Mouse (Mus musculus): ENCODE measurements at regions not wholly inside any gene's neighbourhood (a gene's known extent, or its start where the extent isn't known, plus 50 kb on each side); places are given as distances from the start of the nearest gene placed in this dataset.

DNA sequence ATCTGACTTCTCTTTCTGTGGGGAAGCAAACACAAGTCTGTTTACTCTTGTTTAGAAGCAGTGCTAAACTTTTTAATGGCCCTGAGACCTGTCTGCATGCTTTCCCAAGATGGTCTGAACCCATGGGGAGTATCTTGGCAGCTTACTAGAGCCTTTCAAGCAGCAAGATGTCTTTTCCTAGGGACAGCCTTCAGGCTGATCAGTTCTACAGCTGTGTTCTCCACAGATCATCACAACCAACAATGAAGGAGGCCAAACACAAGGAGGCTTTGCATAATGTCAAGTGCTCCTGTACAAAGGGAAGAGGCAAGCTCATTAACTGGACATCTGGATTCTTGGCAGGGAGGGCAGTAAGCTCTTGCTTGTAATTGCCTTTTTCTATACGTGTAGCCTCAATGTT is 641.0 kb downstream of the Nedd1 start:
- TF ChIP-seq CTCF (IDR thresholded peaks at IDR 0.05; ENCODE audit: borderline replicate concordance, insufficient read depth, low read length) (no peak), POLR2A (IDR thresholded peaks at IDR 0.05; ENCODE audit: low read depth, low read length) (no peak)
- Histone ChIP-seq H3K27ac (ENCODE audit: insufficient read depth, low read length) (no peak overlapping the region), H3K4me1 (ENCODE audit: control insufficient read depth, insufficient read depth, low read length) (no peaks in the 10 kb centered on the region)

DNA sequence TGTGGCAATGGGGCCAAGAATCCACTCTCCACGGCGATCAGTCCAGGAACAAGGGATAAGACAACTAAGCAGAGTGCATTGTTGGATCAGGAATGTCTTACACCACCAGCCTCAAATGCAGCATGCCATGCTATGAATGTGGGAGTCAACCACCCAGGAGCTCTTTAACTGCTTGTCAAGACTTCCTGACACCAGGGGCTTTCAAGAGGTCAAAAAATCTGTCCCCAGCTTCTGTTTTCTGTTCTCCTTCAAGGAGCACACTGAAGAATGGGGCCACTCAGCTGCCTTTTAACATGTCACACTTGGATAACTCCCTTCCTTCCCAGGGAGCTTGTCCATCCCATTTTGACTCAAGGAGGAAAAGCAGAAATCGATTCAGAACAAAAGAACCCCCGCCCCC is 642.8 kb downstream of the Nedd1 start:
- no peak overlapping the region for H3K27ac ChIP-seq (ENCODE audit: insufficient read depth, low read length)
- H3K4me3 ChIP-seq (ENCODE audit: insufficient read depth, low read length), result no peak overlapping the region
- H3K4me1 ChIP-seq (ENCODE audit: control insufficient read depth, insufficient read depth, low read length), result peaks cover 3% of the 10 kb centered on the region; the same call in 1 of the 2 replicates
- TF ChIP-seq CTCF (IDR thresholded peaks at IDR 0.05; ENCODE audit: borderline replicate concordance, insufficient read depth, low read length) (no peak), POLR2A (IDR thresholded peaks at IDR 0.05; ENCODE audit: low read depth, low read length) (no peak)

More for the DNA sequence above, 641.0 kb downstream of the Nedd1 start:
- H3K4me3 ChIP-seq (ENCODE audit: insufficient read depth, low read length), result no peak overlapping the region

GRCm38 (mm10) chr10:92077291-92077690 is 644.9 kb downstream of the Nedd1 start:
- Histone ChIP-seq H3K27ac (ENCODE audit: insufficient read depth, low read length) (no peak overlapping the region), H3K4me1 (ENCODE audit: control insufficient read depth, insufficient read depth, low read length) (peaks cover 7% of the 10 kb centered on the region), H3K4me3 (ENCODE audit: insufficient read depth, low read length) (no peak overlapping the region)
- TF ChIP-seq CTCF (IDR thresholded peaks at IDR 0.05; ENCODE audit: borderline replicate concordance, insufficient read depth, low read length) (no peak), POLR2A (IDR thresholded peaks at IDR 0.05; ENCODE audit: low read depth, low read length) (no peak)

- H3K4me1 ChIP-seq (ENCODE audit: control insufficient read depth, insufficient read depth, low read length), result peaks cover 7% of the 10 kb centered on the region
- no peak overlapping the region for H3K27ac ChIP-seq (ENCODE audit: insufficient read depth, low read length)
- TF ChIP-seq CTCF (IDR thresholded peaks at IDR 0.05; ENCODE audit: borderline replicate concordance, insufficient read depth, low read length) (no peak), POLR2A (IDR thresholded peaks at IDR 0.05; ENCODE audit: low read depth, low read length) (no peak)
- no peak overlapping the region for H3K4me3 ChIP-seq (ENCODE audit: insufficient read depth, low read length)
These were observed 645.5 kb downstream of the Nedd1 start for GRCm38 (mm10) chr10:92076754-92077153.

- no peak overlapping the region for H3K4me3 ChIP-seq (ENCODE audit: insufficient read depth, low read length)
- no peak overlapping the region for H3K27ac ChIP-seq (ENCODE audit: insufficient read depth, low read length)
- TF ChIP-seq CTCF (IDR thresholded peaks at IDR 0.05; ENCODE audit: borderline replicate concordance, insufficient read depth, low read length), result no peak
- TF ChIP-seq POLR2A (IDR thresholded peaks at IDR 0.05; ENCODE audit: low read depth, low read length), result no peak
- peaks cover 7% of the 10 kb centered on the region for H3K4me1 ChIP-seq (ENCODE audit: control insufficient read depth, insufficient read depth, low read length)
These were observed 646.8 kb downstream of the Nedd1 start for GRCm38 (mm10) chr10:92075469-92075868.

GRCm38 (mm10) chr10:92074698-92075394 is 647.4 kb downstream of the Nedd1 start:
- H3K4me1 ChIP-seq (ENCODE audit: control insufficient read depth, insufficient read depth, low read length), result peaks cover 7% of the 10 kb centered on the region
- H3K4me3 ChIP-seq (ENCODE audit: insufficient read depth, low read length), result no peak overlapping the region
- no peak for TF ChIP-seq CTCF (IDR thresholded peaks at IDR 0.05; ENCODE audit: borderline replicate concordance, insufficient read depth, low read length)
- no peak for TF ChIP-seq POLR2A (IDR thresholded peaks at IDR 0.05; ENCODE audit: low read depth, low read length)
- H3K27ac ChIP-seq (ENCODE audit: insufficient read depth, low read length), result no peak overlapping the region

- H3K4me3 ChIP-seq (ENCODE audit: insufficient read depth, low read length), result no peak overlapping the region
- peaks cover 7% of the 10 kb centered on the region for H3K4me1 ChIP-seq (ENCODE audit: control insufficient read depth, insufficient read depth, low read length)
- TF ChIP-seq POLR2A (IDR thresholded peaks at IDR 0.05; ENCODE audit: low read depth, low read length) (no peak), CTCF (IDR thresholded peaks at IDR 0.05; ENCODE audit: borderline replicate concordance, insufficient read depth, low read length) (no peak)
- H3K27ac ChIP-seq (ENCODE audit: insufficient read depth, low read length), result peak overlapping the region; percentile 83; the same call in 1 of the 2 replicates
These were observed 648.3 kb downstream of the Nedd1 start for GRCm38 (mm10) chr10:92073873-92074390.

GRCm38 (mm10) chr10:92044783-92045182 is 677.4 kb downstream of the Nedd1 start:
- Histone ChIP-seq H3K4me1 (ENCODE audit: control insufficient read depth, insufficient read depth, low read length) (no peaks in the 10 kb centered on the region), H3K4me3 (ENCODE audit: insufficient read depth, low read length) (no peak overlapping the region), H3K27ac (ENCODE audit: insufficient read depth, low read length) (no peak overlapping the region)
- TF ChIP-seq CTCF (IDR thresholded peaks at IDR 0.05; ENCODE audit: borderline replicate concordance, insufficient read depth, low read length) (no peak), POLR2A (IDR thresholded peaks at IDR 0.05; ENCODE audit: low read depth, low read length) (no peak)

- Histone ChIP-seq H3K4me3 (ENCODE audit: insufficient read depth, low read length) (no peak overlapping the region), H3K27ac (ENCODE audit: insufficient read depth, low read length) (no peak overlapping the region), H3K4me1 (ENCODE audit: control insufficient read depth, insufficient read depth, low read length) (no peaks in the 10 kb centered on the region)
- no peak for TF ChIP-seq CTCF (IDR thresholded peaks at IDR 0.05; ENCODE audit: borderline replicate concordance, insufficient read depth, low read length)
- TF ChIP-seq POLR2A (IDR thresholded peaks at IDR 0.05; ENCODE audit: low read depth, low read length), result no peak
These were observed 686.0 kb downstream of the Nedd1 start for GRCm38 (mm10) chr10:92036176-92036575.

- no peaks in the 10 kb centered on the region for H3K4me1 ChIP-seq (ENCODE audit: control insufficient read depth, insufficient read depth, low read length)
- H3K4me3 ChIP-seq (ENCODE audit: insufficient read depth, low read length), result no peak overlapping the region
- H3K27ac ChIP-seq (ENCODE audit: insufficient read depth, low read length), result no peak overlapping the region
- TF ChIP-seq CTCF (IDR thresholded peaks at IDR 0.05; ENCODE audit: borderline replicate concordance, insufficient read depth, low read length) (no peak), POLR2A (IDR thresholded peaks at IDR 0.05; ENCODE audit: low read depth, low read length) (no peak)
These were observed 692.0 kb downstream of the Nedd1 start for GRCm38 (mm10) chr10:92030221-92030620.
